Mouse (Mus musculus): Measurements from ENCODE around the gene Lilr4b. TPM values are rescaled to one million over a fixed set of nuclear protein-coding genes. Genes with fewer than 3 reads are reported as not detected.
"Not testable (repeated sequence)": the region's sequence is repeated elsewhere in the genome, so short reads cannot be mapped to it uniquely, and the experiment has no call there.

Gene Lilr4b
- polyA plus RNA-seq, 1 experiment from 2014 or later, result 0.27 TPM

GRCm38 (mm10) chr10:51490691-51491090 is 10.3 kb downstream of the Lilr4b start, which contains the start of gene Lilrb4a:
TSS of gene Lilrb4a (plus strand) at chr10:51490956.
- H3K9ac ChIP-seq (ENCODE audit: low read length); DNase-seq (ENCODE audit: low spot score); H3K9me3 ChIP-seq (ENCODE audit: control insufficient read depth, low read length); H3K36me3 ChIP-seq (ENCODE audit: control insufficient read depth, insufficient read depth, low read length); H3K4me1 ChIP-seq (replicated peaks; ENCODE audit: control insufficient read depth, insufficient read depth, low read length); H3K27me3 ChIP-seq (replicated peaks; ENCODE audit: control insufficient read depth, insufficient read depth, low read length); H3K4me3 ChIP-seq (ENCODE audit: low read depth, low read length); H3K27ac ChIP-seq (ENCODE audit: low read depth); ATAC-seq (replicated peaks; ENCODE audit: low FRiP score, low TSS enrichment, low read depth); H3K4me2 ChIP-seq (ENCODE audit: low read length): not testable (repeated sequence)
- no CpG with 5 or more reads among the region's 2 CpGs for WGBS

GRCm38 (mm10) chr10:51520021-51520420 is 39.6 kb downstream of the Lilr4b start:
- Histone ChIP-seq H3K27me3 (replicated peaks; ENCODE audit: control insufficient read depth, insufficient read depth, low read length) (no peaks in the 10 kb centered on the region), H3K9ac (ENCODE audit: low read length) (no peak overlapping the region), H3K4me1 (replicated peaks; ENCODE audit: control insufficient read depth, insufficient read depth, low read length) (no peaks in the 10 kb centered on the region), H3K27ac (ENCODE audit: low read depth) (no peak overlapping the region), H3K4me2 (ENCODE audit: low read length) (no peak overlapping the region), H3K36me3 (ENCODE audit: control insufficient read depth, insufficient read depth, low read length) (no peaks in the 10 kb centered on the region), H3K4me3 (ENCODE audit: low read depth, low read length) (no peak overlapping the region), H3K9me3 (ENCODE audit: control insufficient read depth, low read length) (no peaks in the 10 kb centered on the region)
- DNase-seq (ENCODE audit: low spot score) (no peak), ATAC-seq (replicated peaks; ENCODE audit: low FRiP score, low TSS enrichment, low read depth) (no peak)

- Histone ChIP-seq H3K27ac (ENCODE audit: low read depth) (no peak overlapping the region), H3K4me2 (ENCODE audit: low read length) (no peak overlapping the region), H3K9ac (ENCODE audit: low read length) (no peak overlapping the region), H3K4me3 (ENCODE audit: low read depth, low read length) (no peak overlapping the region), H3K4me1 (replicated peaks; ENCODE audit: control insufficient read depth, insufficient read depth, low read length) (no peaks in the 10 kb centered on the region), H3K9me3 (ENCODE audit: control insufficient read depth, low read length) (no peaks in the 10 kb centered on the region), H3K27me3 (replicated peaks; ENCODE audit: control insufficient read depth, insufficient read depth, low read length) (no peaks in the 10 kb centered on the region), H3K36me3 (ENCODE audit: control insufficient read depth, insufficient read depth, low read length) (no peaks in the 10 kb centered on the region)
- DNase-seq (ENCODE audit: low spot score) (no peak), ATAC-seq (replicated peaks; ENCODE audit: low FRiP score, low TSS enrichment, low read depth) (no peak)
These were observed 41.0 kb downstream of the Lilr4b start for GRCm38 (mm10) chr10:51521453-51521852.

- Histone ChIP-seq H3K27me3 (replicated peaks; ENCODE audit: control insufficient read depth, insufficient read depth, low read length) (no peaks in the 10 kb centered on the region), H3K27ac (ENCODE audit: low read depth) (no peak overlapping the region), H3K4me2 (ENCODE audit: low read length) (no peak overlapping the region), H3K4me3 (ENCODE audit: low read depth, low read length) (no peak overlapping the region), H3K9me3 (ENCODE audit: control insufficient read depth, low read length) (no peaks in the 10 kb centered on the region), H3K9ac (ENCODE audit: low read length) (no peak overlapping the region), H3K4me1 (replicated peaks; ENCODE audit: control insufficient read depth, insufficient read depth, low read length) (no peaks in the 10 kb centered on the region), H3K36me3 (ENCODE audit: control insufficient read depth, insufficient read depth, low read length) (no peaks in the 10 kb centered on the region)
- no peak for DNase-seq (ENCODE audit: low spot score)
- WGBS, result 69% methylated on average over 7 of the region's 7 CpGs
- ATAC-seq (replicated peaks; ENCODE audit: low FRiP score, low TSS enrichment, low read depth), result no peak
These were observed 45.7 kb downstream of the Lilr4b start for GRCm38 (mm10) chr10:51526090-51526489.

- H3K9me3 ChIP-seq (ENCODE audit: control insufficient read depth, low read length), result no peaks in the 10 kb centered on the region
- ATAC-seq (replicated peaks; ENCODE audit: low FRiP score, low TSS enrichment, low read depth) (no peak), DNase-seq (ENCODE audit: low spot score) (no peak)
- no peak overlapping the region for H3K4me2 ChIP-seq (ENCODE audit: low read length)
- no peaks in the 10 kb centered on the region for H3K4me1 ChIP-seq (replicated peaks; ENCODE audit: control insufficient read depth, insufficient read depth, low read length)
- H3K36me3 ChIP-seq (ENCODE audit: control insufficient read depth, insufficient read depth, low read length), result no peaks in the 10 kb centered on the region
- WGBS, result 66% methylated on average over 4 of the region's 4 CpGs
- no peak overlapping the region for H3K27ac ChIP-seq (ENCODE audit: low read depth)
- H3K9ac ChIP-seq (ENCODE audit: low read length), result no peak overlapping the region
- H3K27me3 ChIP-seq (replicated peaks; ENCODE audit: control insufficient read depth, insufficient read depth, low read length), result no peaks in the 10 kb centered on the region
- no peak overlapping the region for H3K4me3 ChIP-seq (ENCODE audit: low read depth, low read length)
These were observed 46.2 kb downstream of the Lilr4b start for GRCm38 (mm10) chr10:51526633-51527032.

GRCm38 (mm10) chr10:51528840-51529434 is 48.5 kb downstream of the Lilr4b start:
- no peaks in the 10 kb centered on the region for H3K9me3 ChIP-seq (ENCODE audit: control insufficient read depth, low read length)
- no peak overlapping the region for H3K4me3 ChIP-seq (ENCODE audit: low read depth, low read length)
- no peaks in the 10 kb centered on the region for H3K4me1 ChIP-seq (replicated peaks; ENCODE audit: control insufficient read depth, insufficient read depth, low read length)
- no peaks in the 10 kb centered on the region for H3K36me3 ChIP-seq (ENCODE audit: control insufficient read depth, insufficient read depth, low read length)
- H3K27me3 ChIP-seq (replicated peaks; ENCODE audit: control insufficient read depth, insufficient read depth, low read length), result no peaks in the 10 kb centered on the region
- DNase-seq (ENCODE audit: low spot score), result no peak
- H3K27ac ChIP-seq (ENCODE audit: low read depth), result no peak overlapping the region
- ATAC-seq (replicated peaks; ENCODE audit: low FRiP score, low TSS enrichment, low read depth), result no peak
- no peak overlapping the region for H3K9ac ChIP-seq (ENCODE audit: low read length)
- no peak overlapping the region for H3K4me2 ChIP-seq (ENCODE audit: low read length)
- 61% methylated on average over 8 of the region's 8 CpGs for WGBS

GRCm38 (mm10) chr10:51529497-51529896 is 49.1 kb downstream of the Lilr4b start:
- WGBS, result 68% methylated on average over 3 of the region's 3 CpGs
- H3K27me3 ChIP-seq (replicated peaks; ENCODE audit: control insufficient read depth, insufficient read depth, low read length), result no peaks in the 10 kb centered on the region
- H3K4me3 ChIP-seq (ENCODE audit: low read depth, low read length), result no peak overlapping the region
- H3K4me2 ChIP-seq (ENCODE audit: low read length), result no peak overlapping the region
- no peaks in the 10 kb centered on the region for H3K36me3 ChIP-seq (ENCODE audit: control insufficient read depth, insufficient read depth, low read length)
- no peak overlapping the region for H3K9ac ChIP-seq (ENCODE audit: low read length)
- H3K4me1 ChIP-seq (replicated peaks; ENCODE audit: control insufficient read depth, insufficient read depth, low read length), result no peaks in the 10 kb centered on the region
- ATAC-seq (replicated peaks; ENCODE audit: low FRiP score, low TSS enrichment, low read depth) (no peak), DNase-seq (ENCODE audit: low spot score) (no peak)
- H3K9me3 ChIP-seq (ENCODE audit: control insufficient read depth, low read length), result no peaks in the 10 kb centered on the region
- no peak overlapping the region for H3K27ac ChIP-seq (ENCODE audit: low read depth)

GRCm38 (mm10) chr10:51530813-51531212 is 50.4 kb downstream of the Lilr4b start:
- H3K36me3 ChIP-seq (ENCODE audit: control insufficient read depth, insufficient read depth, low read length), result no peaks in the 10 kb centered on the region
- DNase-seq (ENCODE audit: low spot score) (no peak), ATAC-seq (replicated peaks; ENCODE audit: low FRiP score, low TSS enrichment, low read depth) (no peak)
- H3K9ac ChIP-seq (ENCODE audit: low read length), result no peak overlapping the region
- no peaks in the 10 kb centered on the region for H3K9me3 ChIP-seq (ENCODE audit: control insufficient read depth, low read length)
- H3K27ac ChIP-seq (ENCODE audit: low read depth), result no peak overlapping the region
- H3K4me3 ChIP-seq (ENCODE audit: low read depth, low read length), result no peak overlapping the region
- WGBS, result 89% methylated on average over 7 of the region's 7 CpGs
- H3K27me3 ChIP-seq (replicated peaks; ENCODE audit: control insufficient read depth, insufficient read depth, low read length), result no peaks in the 10 kb centered on the region
- H3K4me2 ChIP-seq (ENCODE audit: low read length), result no peak overlapping the region
- H3K4me1 ChIP-seq (replicated peaks; ENCODE audit: control insufficient read depth, insufficient read depth, low read length), result no peaks in the 10 kb centered on the region
